Mouse (Mus musculus): ENCODE measurements around the gene Ubqln1. TPM values are rescaled to one million over a fixed set of nuclear protein-coding genes. Genes with fewer than 3 reads are reported as not detected.

Ubqln1 gene
- polyA plus RNA-seq (2016; fragmentation: Nextera tagmentation; extraction: Ambion mirVana) = 172 and 184 TPM in 2 replicates

GRCm38 (mm10) chr13:58215592-58216341 lies at the start of gene Ubqln1:
TSS of gene Ubqln1 (minus strand) at chr13:58215653.
- Histone ChIP-seq H3K27ac (peak within 1 kb of the TSS; percentile 62; the same call in 1 of the 2 replicates), H3K4me1 (peaks cover 20% of the 10 kb centered on the region), H3K4me3 (peak within 1 kb of the TSS; percentile 99), H3K36me3 (no peaks in the 10 kb centered on the region), H3K9me3 (no peaks in the 10 kb centered on the region), H3K27me3 (replicated peaks) (no peaks in the 10 kb centered on the region), H3K4me2 (replicated peaks) (peak within 1 kb of the TSS; percentile 86), H3K9ac (peak within 1 kb of the TSS; percentile 96)
- peak; percentile 93 for ATAC-seq (ENCODE audit: low FRiP score, low read depth)
- 3% methylated on average over 62 of the region's 62 CpGs for WGBS

- no peak overlapping the region for H3K9ac ChIP-seq
- H3K9me3 ChIP-seq = no peaks in the 10 kb centered on the region
- no peak overlapping the region for H3K4me3 ChIP-seq
- 89% methylated on average over 8 of the region's 8 CpGs for WGBS
- no peak overlapping the region for H3K27ac ChIP-seq
- no peak for ATAC-seq (ENCODE audit: low FRiP score, low read depth)
- peaks cover 21% of the 10 kb centered on the region for H3K36me3 ChIP-seq
- no peaks in the 10 kb centered on the region for H3K4me1 ChIP-seq
- no peak overlapping the region for H3K4me2 ChIP-seq (replicated peaks)
- no peaks in the 10 kb centered on the region for H3K27me3 ChIP-seq (replicated peaks)
Measured at GRCm38 (mm10) chr13:58263546-58263945, 48.1 kb upstream of the Ubqln1 start.

GRCm38 (mm10) chr13:58261674-58262073 lies 46.2 kb upstream of the Ubqln1 start:
- WGBS = 85% methylated on average over 4 of the region's 4 CpGs
- ATAC-seq (ENCODE audit: low FRiP score, low read depth) = no peak
- no peaks in the 10 kb centered on the region for H3K4me1 ChIP-seq
- no peak overlapping the region for H3K9ac ChIP-seq
- H3K4me2 ChIP-seq (replicated peaks) = no peak overlapping the region
- no peak overlapping the region for H3K27ac ChIP-seq
- H3K4me3 ChIP-seq = no peak overlapping the region
- no peaks in the 10 kb centered on the region for H3K9me3 ChIP-seq
- no peaks in the 10 kb centered on the region for H3K27me3 ChIP-seq (replicated peaks)
- peaks cover 27% of the 10 kb centered on the region for H3K36me3 ChIP-seq

DNA sequence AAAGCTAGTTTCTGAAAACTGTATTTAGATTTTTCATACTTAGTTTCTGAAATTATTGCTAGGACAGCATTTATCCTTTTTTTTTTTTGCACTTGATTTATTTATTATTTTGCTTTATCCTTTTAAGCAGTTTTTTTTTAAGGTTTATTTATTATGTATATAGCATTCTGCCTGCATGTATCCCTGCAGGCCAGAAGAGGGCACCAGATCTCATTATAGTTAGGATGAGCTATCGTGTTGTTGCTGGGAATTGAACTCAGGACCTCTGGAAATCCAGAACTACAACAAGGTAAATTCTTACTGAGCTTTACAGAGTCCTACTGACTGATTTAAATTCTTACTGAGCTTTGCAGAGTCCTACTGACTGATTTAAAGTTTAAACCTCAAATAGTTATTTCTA lies 37.8 kb upstream of the Ubqln1 start:
- H3K27ac ChIP-seq = no peak overlapping the region
- no peaks in the 10 kb centered on the region for H3K9me3 ChIP-seq
- no peak for ATAC-seq (ENCODE audit: low FRiP score, low read depth)
- H3K27me3 ChIP-seq (replicated peaks) = no peaks in the 10 kb centered on the region
- H3K36me3 ChIP-seq = peaks cover 46% of the 10 kb centered on the region
- no peak overlapping the region for H3K4me3 ChIP-seq
- no peak overlapping the region for H3K9ac ChIP-seq
- 91% methylated on average over 1 of the region's 1 CpGs for WGBS
- no peak overlapping the region for H3K4me2 ChIP-seq (replicated peaks)
- no peaks in the 10 kb centered on the region for H3K4me1 ChIP-seq

DNA sequence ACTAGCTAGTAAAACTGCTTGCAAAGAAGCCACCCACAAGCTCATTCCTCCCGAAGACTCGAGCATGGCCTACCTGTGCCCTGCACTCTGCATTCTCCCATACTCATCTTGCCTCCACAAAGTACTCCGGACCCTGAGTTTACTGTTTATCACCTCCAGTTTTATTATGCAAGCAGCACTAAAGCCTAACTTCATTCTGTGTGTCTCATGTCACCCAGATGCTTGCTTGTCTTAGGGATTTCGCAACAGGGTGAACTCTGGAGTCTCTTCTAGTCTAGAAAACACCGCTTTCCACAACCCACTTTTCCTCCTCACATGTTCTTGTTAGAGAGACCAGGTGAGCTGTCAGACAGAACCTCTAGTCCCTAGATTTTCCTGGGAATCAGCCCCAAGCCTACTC lies 33.5 kb upstream of the Ubqln1 start:
- Histone ChIP-seq H3K4me3 (no peak overlapping the region), H3K9me3 (no peaks in the 10 kb centered on the region), H3K4me1 (no peaks in the 10 kb centered on the region), H3K36me3 (peaks cover 31% of the 10 kb centered on the region), H3K4me2 (replicated peaks) (no peak overlapping the region), H3K27ac (no peak overlapping the region), H3K27me3 (replicated peaks) (no peaks in the 10 kb centered on the region), H3K9ac (no peak overlapping the region)
- WGBS = 95% methylated on average over 5 of the region's 5 CpGs
- ATAC-seq (ENCODE audit: low FRiP score, low read depth) = no peak

- Histone ChIP-seq H3K9ac (no peak overlapping the region), H3K4me1 (no peaks in the 10 kb centered on the region), H3K4me2 (replicated peaks) (no peak overlapping the region), H3K4me3 (no peak overlapping the region), H3K9me3 (no peaks in the 10 kb centered on the region), H3K36me3 (peaks cover 16% of the 10 kb centered on the region), H3K27ac (no peak overlapping the region), H3K27me3 (replicated peaks) (no peaks in the 10 kb centered on the region)
- ATAC-seq (ENCODE audit: low FRiP score, low read depth) = no peak
- 86% methylated on average over 7 of the region's 7 CpGs for WGBS
Measured at GRCm38 (mm10) chr13:58236536-58236935, 21.1 kb upstream of the Ubqln1 start.

- Histone ChIP-seq H3K4me1 (no peaks in the 10 kb centered on the region), H3K4me2 (replicated peaks) (no peak overlapping the region), H3K9ac (no peak overlapping the region), H3K27me3 (replicated peaks) (no peaks in the 10 kb centered on the region), H3K9me3 (no peaks in the 10 kb centered on the region), H3K4me3 (no peak overlapping the region), H3K27ac (no peak overlapping the region), H3K36me3 (peaks cover 8% of the 10 kb centered on the region)
- no peak for ATAC-seq (ENCODE audit: low FRiP score, low read depth)
- WGBS = 47% methylated on average over 5 of the region's 5 CpGs
Measured at GRCm38 (mm10) chr13:58232611-58233010, 17.2 kb upstream of the Ubqln1 start.

- Histone ChIP-seq H3K4me2 (replicated peaks) (no peak overlapping the region), H3K9ac (no peak overlapping the region), H3K4me3 (no peak overlapping the region), H3K36me3 (peaks cover 8% of the 10 kb centered on the region), H3K27ac (no peak overlapping the region), H3K9me3 (no peaks in the 10 kb centered on the region), H3K27me3 (replicated peaks) (no peaks in the 10 kb centered on the region), H3K4me1 (no peaks in the 10 kb centered on the region)
- no peak for ATAC-seq (ENCODE audit: low FRiP score, low read depth)
- WGBS = 91% methylated on average over 8 of the region's 8 CpGs
Measured at GRCm38 (mm10) chr13:58232070-58232469, 16.6 kb upstream of the Ubqln1 start.

DNA sequence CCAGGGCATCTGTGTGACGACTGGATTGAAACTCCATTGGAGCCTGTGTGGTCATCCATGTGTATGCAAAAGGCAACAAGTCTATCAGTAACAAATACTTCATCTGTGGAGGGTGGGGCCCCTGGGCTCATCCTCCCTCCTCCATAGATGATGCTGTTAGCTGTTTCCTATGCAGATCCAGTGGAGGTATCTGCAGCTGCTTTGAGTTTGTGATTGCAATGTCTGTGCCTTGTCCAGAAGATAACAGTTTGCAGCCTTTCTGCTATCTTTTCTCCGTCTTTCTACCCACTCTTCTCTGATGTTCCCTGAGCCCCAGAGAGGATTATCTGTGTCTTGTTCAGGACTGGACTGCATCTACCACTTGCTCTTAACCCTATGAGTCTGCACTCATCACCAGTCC lies 13.2 kb upstream of the Ubqln1 start:
- Histone ChIP-seq H3K9ac (no peak overlapping the region), H3K4me2 (replicated peaks) (no peak overlapping the region), H3K9me3 (no peaks in the 10 kb centered on the region), H3K4me3 (no peak overlapping the region), H3K27ac (no peak overlapping the region), H3K4me1 (no peaks in the 10 kb centered on the region), H3K27me3 (replicated peaks) (no peaks in the 10 kb centered on the region), H3K36me3 (no peaks in the 10 kb centered on the region; the same call in 1 of the 2 replicates)
- 91% methylated on average over 2 of the region's 2 CpGs for WGBS
- no peak for ATAC-seq (ENCODE audit: low FRiP score, low read depth)

GRCm38 (mm10) chr13:58225694-58226093 lies 10.2 kb upstream of the Ubqln1 start:
- H3K4me2 ChIP-seq (replicated peaks) = no peak overlapping the region
- WGBS = 66% methylated on average over 8 of the region's 8 CpGs
- H3K27ac ChIP-seq = no peak overlapping the region
- H3K4me3 ChIP-seq = no peak overlapping the region
- H3K4me1 ChIP-seq = no peaks in the 10 kb centered on the region
- no peaks in the 10 kb centered on the region for H3K36me3 ChIP-seq
- no peaks in the 10 kb centered on the region for H3K27me3 ChIP-seq (replicated peaks)
- H3K9ac ChIP-seq = no peak overlapping the region
- H3K9me3 ChIP-seq = no peaks in the 10 kb centered on the region
- ATAC-seq (ENCODE audit: low FRiP score, low read depth) = no peak

DNA sequence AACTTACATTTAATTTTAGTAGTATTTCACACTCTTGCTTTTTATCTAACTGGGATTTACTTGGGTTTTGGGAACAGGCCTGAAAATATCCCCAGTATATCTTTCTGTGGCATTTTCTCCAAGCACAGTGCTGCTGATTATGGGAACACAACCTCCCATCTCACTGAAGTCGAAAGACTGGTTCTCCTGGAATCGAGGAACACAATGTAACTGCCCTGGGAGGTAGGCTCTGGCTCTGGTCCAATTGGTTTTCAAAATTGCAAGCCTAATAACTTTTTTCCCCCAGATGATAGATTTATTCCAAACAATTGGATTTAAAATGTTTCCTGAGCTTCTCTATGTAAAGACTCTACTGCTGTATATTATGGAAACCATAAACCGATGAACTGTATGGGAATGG lies 4.8 kb upstream of the Ubqln1 start:
- H3K4me2 ChIP-seq (replicated peaks) = no peak overlapping the region
- H3K4me1 ChIP-seq = no peaks in the 10 kb centered on the region
- no peak overlapping the region for H3K9ac ChIP-seq
- no peaks in the 10 kb centered on the region for H3K9me3 ChIP-seq
- ATAC-seq (ENCODE audit: low FRiP score, low read depth) = no peak
- no peaks in the 10 kb centered on the region for H3K27me3 ChIP-seq (replicated peaks)
- H3K27ac ChIP-seq = no peak overlapping the region
- WGBS = 88% methylated on average over 3 of the region's 3 CpGs
- no peak overlapping the region for H3K4me3 ChIP-seq
- no peaks in the 10 kb centered on the region for H3K36me3 ChIP-seq

DNA sequence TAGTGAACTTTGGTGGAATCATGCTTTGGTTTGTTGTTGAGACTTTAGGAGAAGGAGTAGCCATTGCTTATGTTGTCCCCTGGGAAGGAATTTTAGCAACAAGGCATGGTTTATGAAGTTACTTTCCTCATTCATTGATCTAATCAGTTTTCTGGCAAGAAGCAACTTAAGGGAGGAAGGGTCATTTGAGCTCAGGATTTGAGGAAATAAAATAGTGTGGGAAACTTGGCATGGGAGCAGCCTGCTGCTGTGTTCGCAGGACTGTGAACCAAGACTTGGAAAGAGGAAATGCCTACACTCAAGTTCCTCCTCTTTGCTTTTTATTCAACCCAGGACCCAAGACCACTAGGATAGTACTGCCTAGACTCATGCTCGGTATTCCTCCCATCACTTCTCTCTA lies 2.1 kb upstream of the Ubqln1 start:
- Histone ChIP-seq H3K36me3 (no peaks in the 10 kb centered on the region), H3K27ac (no peak overlapping the region), H3K4me2 (replicated peaks) (no peak overlapping the region), H3K9ac (no peak overlapping the region), H3K27me3 (replicated peaks) (no peaks in the 10 kb centered on the region), H3K4me1 (peaks cover 17% of the 10 kb centered on the region), H3K9me3 (no peaks in the 10 kb centered on the region), H3K4me3 (no peak overlapping the region)
- WGBS = 93% methylated on average over 2 of the region's 2 CpGs
- no peak for ATAC-seq (ENCODE audit: low FRiP score, low read depth)

DNA sequence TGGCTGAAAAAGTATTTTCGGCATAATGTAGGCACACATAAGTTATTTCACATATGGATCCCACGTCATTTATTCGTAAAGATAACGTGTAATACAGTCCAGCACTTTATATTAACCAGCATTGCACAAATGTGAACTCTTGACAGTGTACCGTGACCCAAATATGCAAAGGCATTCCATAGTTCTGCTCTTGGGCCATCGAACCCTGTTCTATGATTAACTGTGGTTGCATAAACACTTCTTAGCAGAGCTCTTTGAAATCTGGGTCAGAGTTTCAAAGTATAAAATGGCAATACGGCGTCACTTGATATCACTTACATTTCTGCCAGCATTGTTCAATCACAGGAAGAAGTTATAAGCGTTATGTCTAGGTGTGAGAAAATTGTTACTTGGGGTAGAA lies 942 bp upstream of the Ubqln1 start:
- Histone ChIP-seq H3K27me3 (replicated peaks) (no peaks in the 10 kb centered on the region), H3K4me2 (replicated peaks) (peak overlapping the region; percentile 86), H3K27ac (no peak overlapping the region), H3K9ac (no peak overlapping the region), H3K36me3 (no peaks in the 10 kb centered on the region), H3K4me3 (no peak overlapping the region), H3K4me1 (peaks cover 20% of the 10 kb centered on the region), H3K9me3 (no peaks in the 10 kb centered on the region)
- ATAC-seq (ENCODE audit: low FRiP score, low read depth) = no peak
- WGBS = 92% methylated on average over 9 of the region's 9 CpGs
